Mouse (Mus musculus): ENCODE results near the gene Gbp5.
A peak's percentile ranks its signal among the peaks of the same experiment; 100 is the strongest.

Gbp5 gene

GRCm38 (mm10) chr3:142493536-142494061, at the start of gene Gbp5:
Gbp5 (plus strand) TSS chr3:142493978.
- peak in 1 of 2 experiments; percentile 72 for DNase-seq (ENCODE audit: low spot score in 2 of 2)

GRCm38 (mm10) chr3:142454198-142454597, 39.6 kb upstream of the Gbp5 start:
- no peak for DNase-seq (ENCODE audit: low spot score in 2 of 2)

GRCm38 (mm10) chr3:142459241-142459640, 34.5 kb upstream of the Gbp5 start:
- DNase-seq (ENCODE audit: low spot score in 2 of 2), result no peak

- no peak for DNase-seq (ENCODE audit: low spot score in 2 of 2)
Measured at GRCm38 (mm10) chr3:142462764-142463751, 30.7 kb upstream of the Gbp5 start.

- DNase-seq (ENCODE audit: low spot score in 2 of 2), result no peak
Measured at GRCm38 (mm10) chr3:142474349-142474983, 19.3 kb upstream of the Gbp5 start.

- DNase-seq (ENCODE audit: low spot score in 2 of 2), result peak in 1 of 2 experiments; percentile 70
Measured at GRCm38 (mm10) chr3:142475913-142476312, 17.9 kb upstream of the Gbp5 start.

GRCm38 (mm10) chr3:142477866-142478265, 15.9 kb upstream of the Gbp5 start:
- no peak for DNase-seq (ENCODE audit: low spot score in 2 of 2)

- no peak for DNase-seq (ENCODE audit: low spot score in 2 of 2)
Measured at GRCm38 (mm10) chr3:142478360-142478759, 15.4 kb upstream of the Gbp5 start.

- peak; percentile 31 to 71 for DNase-seq (ENCODE audit: low spot score in 2 of 2)
Measured at GRCm38 (mm10) chr3:142490465-142490864, 3.3 kb upstream of the Gbp5 start.

- DNase-seq (ENCODE audit: low spot score in 2 of 2), result no peak
Measured at GRCm38 (mm10) chr3:142495146-142495655, 1.4 kb downstream of the Gbp5 start.

GRCm38 (mm10) chr3:142496113-142497101, 2.6 kb downstream of the Gbp5 start:
- no peak for DNase-seq (ENCODE audit: low spot score in 2 of 2)

GRCm38 (mm10) chr3:142497123-142497841, 3.5 kb downstream of the Gbp5 start:
- no peak for DNase-seq (ENCODE audit: low spot score in 2 of 2)

GRCm38 (mm10) chr3:142498941-142499340, 5.2 kb downstream of the Gbp5 start:
- DNase-seq (ENCODE audit: low spot score in 2 of 2), result no peak

GRCm38 (mm10) chr3:142528116-142528515, 34.3 kb downstream of the Gbp5 start:
- no peak for DNase-seq (ENCODE audit: low spot score in 2 of 2)

- DNase-seq (ENCODE audit: low spot score in 2 of 2), result no peak
Measured at GRCm38 (mm10) chr3:142529597-142529996, 35.8 kb downstream of the Gbp5 start.

GRCm38 (mm10) chr3:142530087-142530953, 36.5 kb downstream of the Gbp5 start, which contains the start of gene Gbp7:
Gbp7 (plus strand) TSS chr3:142530342.
- peak in 1 of 2 experiments; percentile 28 for DNase-seq (ENCODE audit: low spot score in 2 of 2)

GRCm38 (mm10) chr3:142531595-142531994, 37.8 kb downstream of the Gbp5 start:
- DNase-seq (ENCODE audit: low spot score in 2 of 2), result no peak

GRCm38 (mm10) chr3:142533185-142533584, 39.4 kb downstream of the Gbp5 start:
- DNase-seq (ENCODE audit: low spot score in 2 of 2), result no peak

GRCm38 (mm10) chr3:142535667-142536066, 41.9 kb downstream of the Gbp5 start:
- DNase-seq (ENCODE audit: low spot score in 2 of 2), result no peak
